Comparison of ENCODE assay signal across 12 mouse cellular contexts in genomic region chr10:16441661-16442072, GRCm38 (mm10).
DNase-seq lines count a peak whose midpoint lies in the region; ATAC-seq lines count a peak whose summit lies in the region.
"Had no signal": no experiment of that assay in that cellular context is flagged by ENCODE, and none has a peak within 500 bp of the region (broad histone marks: within the 10 kb centered on the region; RNA-seq: fewer than 3 reads in every experiment).

No protein-coding gene starts in this region.

- no peak overlapping the region for H3K4me2 ChIP-seq in midbrain, embryonic 12.5 days (replicated peaks)
- H3K4me2 ChIP-seq in midbrain, embryonic 11.5 days: no peak overlapping the region

- DNase-seq in embryo, embryonic 11 days: peak; percentile 3
- no peak for DNase-seq in embryo, embryonic 9.5 days (ENCODE audit: extremely low spot score)
- no peak for DNase-seq in midbrain, embryonic 11.5 days (ENCODE audit: low spot score, missing footprints)
- peak; percentile 14 to 47 for DNase-seq in layer of hippocampus, postnatal 14 days (ENCODE audit: low spot score in 2 of 2)
- no peak for DNase-seq in urinary bladder, adult 2 months (ENCODE audit: low spot score)
- DNase-seq: adrenal gland, adult 8-10 months; kidney, postnatal 4 days; lung, adult 18-20 months had no signal

- ATAC-seq in midbrain, embryonic 12.5 days (ENCODE audit: low FRiP score, low read depth): peak; percentile 67
- ATAC-seq in midbrain, embryonic 11.5 days (ENCODE audit: low FRiP score): no peak
- 0 out of 2 replicates have a peak, but pooled peaks have one; percentile 42 for ATAC-seq in common myeloid progenitor, adult 5-6 weeks (replicated peaks; ENCODE audit: low read depth, poor library complexity, severe bottlenecking)
- no peak for ATAC-seq in erythroblast, adult 5-6 weeks (replicated peaks; ENCODE audit: low FRiP score, poor library complexity, severe bottlenecking)

- H3K36me3 ChIP-seq in midbrain, embryonic 12.5 days: no peaks in the 10 kb centered on the region
- H3K36me3 ChIP-seq in midbrain, embryonic 11.5 days (ENCODE audit: control insufficient read depth, insufficient read depth, low read length): no peaks in the 10 kb centered on the region
- H3K36me3 ChIP-seq: limb, embryonic 10.5 days had no signal

- peak overlapping the region; percentile 30; the same call in 1 of the 2 replicates for H3K27ac ChIP-seq in midbrain, embryonic 12.5 days (replicated peaks)
- H3K27ac ChIP-seq in midbrain, embryonic 11.5 days (ENCODE audit: low read depth, low read length): no peak overlapping the region
- H3K27ac ChIP-seq: limb, embryonic 10.5 days had no signal

- H3K9me3 ChIP-seq in midbrain, embryonic 12.5 days: no peaks in the 10 kb centered on the region
- H3K9me3 ChIP-seq in midbrain, embryonic 11.5 days (ENCODE audit: control insufficient read depth, low read length): no peaks in the 10 kb centered on the region
- H3K9me3 ChIP-seq: limb, embryonic 10.5 days had no signal

- H3K4me3 ChIP-seq in midbrain, embryonic 12.5 days: no peak overlapping the region
- H3K4me3 ChIP-seq in midbrain, embryonic 11.5 days (ENCODE audit: low read depth, low read length): no peak overlapping the region
- H3K4me3 ChIP-seq: limb, embryonic 10.5 days had no signal

- H3K4me1 ChIP-seq in midbrain, embryonic 12.5 days: peaks cover 6% of the 10 kb centered on the region
- no peaks in the 10 kb centered on the region for H3K4me1 ChIP-seq in midbrain, embryonic 11.5 days (ENCODE audit: control insufficient read depth, insufficient read depth, low read length)
- H3K4me1 ChIP-seq: limb, embryonic 10.5 days had no signal

- WGBS in midbrain, embryonic 12.5 days: 42% methylated on average over 2 of the region's 2 CpGs
- WGBS in midbrain, embryonic 11.5 days: 63% methylated on average over 2 of the region's 2 CpGs

- H3K9ac ChIP-seq in midbrain, embryonic 12.5 days (replicated peaks): no peak overlapping the region
- H3K9ac ChIP-seq in midbrain, embryonic 11.5 days (ENCODE audit: low read length): no peak overlapping the region

- no peaks in the 10 kb centered on the region for H3K27me3 ChIP-seq in midbrain, embryonic 12.5 days
- H3K27me3 ChIP-seq in midbrain, embryonic 11.5 days (ENCODE audit: control insufficient read depth, insufficient read depth, low read length): no peaks in the 10 kb centered on the region

Comparison
In these comparisons a context has a peak if more than half of its experiments do, and no peak if none do; other contexts are left out.
1. DNase-seq: peak in embryo, embryonic 11 days (single experiment) and layer of hippocampus, postnatal 14 days (2 of 2); none in embryo, embryonic 9.5 days (single experiment), midbrain, embryonic 11.5 days (single experiment) and urinary bladder, adult 2 months (single experiment).
2. ATAC-seq: peak in midbrain, embryonic 12.5 days (single experiment) and common myeloid progenitor, adult 5-6 weeks (single experiment); none in midbrain, embryonic 11.5 days (single experiment) and erythroblast, adult 5-6 weeks (single experiment).